Mouse (Mus musculus): ENCODE data around the gene Tnfaip3. TPM values are rescaled to one million over a fixed set of nuclear protein-coding genes. Genes with fewer than 3 reads are reported as not detected.

The Tnfaip3 gene
- polyA plus RNA-seq (2017; shearing (Covaris generic)) = 10 to 100 TPM; 64.3 to 80.0 TPM

GRCm38 (mm10) chr10:19015257-19015862, at the start of gene Tnfaip3:
Gene Tnfaip3 (minus strand): TSS chr10:19015657.

Other genes with a start within 250 kb of the Tnfaip3 start
- not detected for gene Gm4922, start 228.9 kb downstream of the Tnfaip3 start, polyA plus RNA-seq (2017; shearing (Covaris generic))
- 1 to 10 TPM in 1 of 2 experiments, under 1 TPM in 1; 0.28 to 3.1 TPM for gene Perp, start 170.6 kb downstream of the Tnfaip3 start, polyA plus RNA-seq (2017; shearing (Covaris generic))